Mouse (Mus musculus): ENCODE results near the gene 6820408C15Rik.

6820408C15Rik gene

DNA sequence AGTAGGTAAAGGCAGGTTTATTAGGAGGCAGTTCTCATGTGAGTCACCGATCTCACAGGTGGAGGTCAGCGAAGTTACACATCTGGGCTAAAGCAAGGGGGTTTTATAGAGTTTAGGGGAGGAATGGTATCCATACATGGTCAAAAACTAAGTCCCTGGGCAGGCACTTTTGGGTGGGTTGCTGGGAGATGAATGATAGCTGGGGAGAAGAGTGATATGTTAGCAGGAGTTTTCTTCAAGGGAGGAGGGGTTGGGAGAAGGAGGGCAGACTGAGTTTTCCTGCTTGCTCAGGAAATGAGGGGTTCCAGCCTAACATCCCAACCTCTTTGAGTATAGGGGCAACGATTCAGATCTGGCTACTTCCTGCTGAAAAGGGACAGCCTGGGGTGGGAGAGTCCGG lies at the start of gene 6820408C15Rik:
TSS of gene 6820408C15Rik (plus strand) at position 301 of the 400 bp plus-strand sequence.
- DNase-seq = no peak

DNA sequence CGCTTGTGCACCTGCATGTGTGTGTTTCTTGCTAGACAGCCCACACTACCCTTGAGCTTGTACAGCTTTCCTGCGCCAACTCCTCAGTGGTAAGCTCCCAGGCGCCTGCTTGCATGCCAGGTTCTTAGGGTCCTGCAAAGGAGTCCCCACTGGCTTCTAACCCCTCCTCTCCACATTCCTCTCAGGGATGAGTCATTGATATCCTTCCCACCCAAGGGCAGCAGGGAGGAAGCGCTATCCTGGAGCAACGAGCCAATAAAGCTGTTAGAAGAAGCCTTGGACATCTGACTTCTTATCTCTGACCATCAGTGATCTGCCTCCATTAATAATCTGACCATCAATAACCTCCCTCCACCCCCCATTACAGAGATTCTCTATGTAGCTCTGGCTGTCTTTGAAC lies 47.5 kb upstream of the 6820408C15Rik start:
- no peak for DNase-seq

DNA sequence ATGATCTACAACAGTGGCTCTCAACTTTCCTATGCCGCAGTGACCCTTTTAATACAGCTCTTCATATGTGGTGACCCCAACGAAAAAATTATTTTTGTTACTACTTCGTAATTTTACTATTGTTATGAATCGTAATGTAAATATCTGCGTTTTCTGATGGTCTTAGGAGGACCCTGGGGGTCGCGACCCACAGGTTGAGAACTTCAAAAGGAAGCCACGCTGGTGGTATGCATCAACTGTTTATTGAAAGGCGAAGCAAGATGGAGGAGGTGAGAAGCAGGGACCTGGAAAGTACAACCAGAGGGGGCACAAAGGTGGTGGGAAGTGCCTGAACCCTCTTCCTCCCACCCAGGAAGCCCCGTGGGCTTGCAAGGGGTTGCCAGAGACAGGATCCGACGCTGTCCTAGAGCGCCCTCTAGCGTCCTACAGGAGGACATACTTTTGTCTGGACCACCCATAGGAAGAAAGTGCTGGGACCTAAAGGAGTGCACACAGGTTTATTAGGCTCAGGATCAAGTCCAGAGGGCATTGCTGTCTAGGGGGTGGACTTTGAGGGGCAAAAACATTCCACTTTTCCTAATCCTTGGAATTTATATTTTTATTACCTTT lies 46.8 kb upstream of the 6820408C15Rik start:
- DNase-seq = peak; percentile 42

- DNase-seq = no peak
Observed at GRCm38 (mm10) chr2:152372104-152372503, 43.3 kb upstream of the 6820408C15Rik start.

- DNase-seq = no peak
Observed at GRCm38 (mm10) chr2:152372661-152373060, 42.7 kb upstream of the 6820408C15Rik start.

GRCm38 (mm10) chr2:152373547-152373946 lies 41.8 kb upstream of the 6820408C15Rik start:
- no peak for DNase-seq

DNA sequence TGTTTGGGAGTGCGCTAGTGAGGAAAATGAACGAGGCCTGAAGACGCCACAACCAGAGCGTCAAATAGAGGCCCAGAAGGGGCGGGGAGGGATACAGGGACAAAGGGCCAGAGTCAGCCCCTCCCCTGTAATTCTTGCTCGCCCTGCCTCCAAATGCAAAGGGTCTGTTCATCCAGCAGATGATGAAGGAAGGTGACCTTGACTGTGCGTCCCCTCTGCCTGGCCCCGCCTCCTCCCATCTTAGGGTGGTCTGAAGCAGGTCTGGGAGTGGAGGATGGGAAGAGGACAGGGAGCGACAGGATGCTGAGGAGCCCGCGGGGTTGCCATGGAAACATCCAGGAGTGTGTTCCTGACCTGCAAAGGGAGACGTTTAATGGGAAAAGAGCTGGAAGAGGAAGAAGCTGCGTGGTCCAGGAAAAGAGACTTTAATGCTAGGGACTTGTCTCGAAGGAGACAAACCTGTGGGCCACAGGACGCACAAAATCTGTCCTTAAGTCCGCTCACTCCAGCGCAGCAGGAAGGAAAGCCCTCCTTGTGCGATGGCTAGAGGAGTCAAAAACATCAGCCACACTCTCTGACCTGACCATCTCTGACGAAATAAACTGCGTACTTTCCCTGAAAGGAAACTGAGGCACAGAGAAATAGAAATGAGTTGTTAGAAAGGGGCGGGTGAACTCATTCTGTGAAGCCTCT lies 39.6 kb upstream of the 6820408C15Rik start:
- peak; percentile 73 for DNase-seq

GRCm38 (mm10) chr2:152376345-152376741 lies 39.0 kb upstream of the 6820408C15Rik start, which contains the start of gene Nrsn2:
Nrsn2 (minus strand) TSS chr2:152376638.
- peak; percentile 71 for DNase-seq

DNA sequence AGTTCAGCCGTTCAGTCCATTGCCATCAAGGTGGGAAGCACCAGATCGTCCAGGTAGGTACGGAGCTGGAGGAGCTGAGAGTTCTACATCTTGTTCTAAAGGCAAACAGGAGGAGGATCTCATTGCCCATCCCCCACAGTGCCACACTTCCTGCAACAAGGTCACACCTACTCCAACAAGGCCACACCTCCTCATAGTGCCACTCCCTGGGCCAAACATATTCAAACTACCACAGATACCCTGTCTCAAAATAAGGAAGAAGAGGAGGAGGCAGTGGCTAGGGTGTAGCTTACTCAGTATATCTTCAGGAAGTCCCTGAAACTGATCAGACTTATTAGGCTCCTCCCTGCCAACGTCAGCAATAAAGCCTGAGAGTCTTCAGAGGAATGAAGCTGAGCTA lies 31.2 kb upstream of the 6820408C15Rik start:
- DNase-seq = no peak

GRCm38 (mm10) chr2:152392786-152393185 lies 22.6 kb upstream of the 6820408C15Rik start:
- no peak for DNase-seq

- DNase-seq = no peak
Observed at GRCm38 (mm10) chr2:152393225-152394017, 22.0 kb upstream of the 6820408C15Rik start.

DNA sequence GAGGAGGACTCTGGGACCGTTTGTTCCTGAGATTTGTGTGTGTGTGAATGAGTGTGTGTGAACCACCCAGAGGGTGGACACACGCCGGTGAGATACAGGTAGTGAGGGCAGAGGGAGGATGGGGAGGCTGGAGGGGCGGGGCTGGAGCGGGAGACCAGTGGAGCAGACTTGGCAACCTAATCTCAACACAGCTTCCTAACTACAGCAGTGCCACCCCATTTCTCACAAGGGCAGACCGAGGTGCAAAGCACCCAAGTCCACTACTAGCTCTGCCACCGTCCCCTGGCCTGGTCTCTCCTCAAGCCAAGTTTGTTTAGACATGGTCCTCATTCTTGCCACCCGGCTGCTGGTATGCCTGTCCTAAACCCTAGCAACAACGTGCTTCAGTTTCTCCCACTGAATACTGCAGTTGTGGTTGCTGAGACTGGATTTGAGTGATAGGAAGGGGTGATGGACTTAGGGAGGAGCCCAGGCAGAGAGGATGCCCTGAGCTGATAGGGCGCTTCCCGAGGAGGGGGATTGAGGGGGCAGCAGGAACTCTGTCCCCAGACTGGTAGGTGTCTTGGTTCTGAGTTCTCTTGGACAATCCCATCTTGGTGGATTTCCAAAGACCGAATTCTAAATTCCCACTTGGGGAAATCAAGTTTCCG lies 20.0 kb upstream of the 6820408C15Rik start:
- no peak for DNase-seq

DNA sequence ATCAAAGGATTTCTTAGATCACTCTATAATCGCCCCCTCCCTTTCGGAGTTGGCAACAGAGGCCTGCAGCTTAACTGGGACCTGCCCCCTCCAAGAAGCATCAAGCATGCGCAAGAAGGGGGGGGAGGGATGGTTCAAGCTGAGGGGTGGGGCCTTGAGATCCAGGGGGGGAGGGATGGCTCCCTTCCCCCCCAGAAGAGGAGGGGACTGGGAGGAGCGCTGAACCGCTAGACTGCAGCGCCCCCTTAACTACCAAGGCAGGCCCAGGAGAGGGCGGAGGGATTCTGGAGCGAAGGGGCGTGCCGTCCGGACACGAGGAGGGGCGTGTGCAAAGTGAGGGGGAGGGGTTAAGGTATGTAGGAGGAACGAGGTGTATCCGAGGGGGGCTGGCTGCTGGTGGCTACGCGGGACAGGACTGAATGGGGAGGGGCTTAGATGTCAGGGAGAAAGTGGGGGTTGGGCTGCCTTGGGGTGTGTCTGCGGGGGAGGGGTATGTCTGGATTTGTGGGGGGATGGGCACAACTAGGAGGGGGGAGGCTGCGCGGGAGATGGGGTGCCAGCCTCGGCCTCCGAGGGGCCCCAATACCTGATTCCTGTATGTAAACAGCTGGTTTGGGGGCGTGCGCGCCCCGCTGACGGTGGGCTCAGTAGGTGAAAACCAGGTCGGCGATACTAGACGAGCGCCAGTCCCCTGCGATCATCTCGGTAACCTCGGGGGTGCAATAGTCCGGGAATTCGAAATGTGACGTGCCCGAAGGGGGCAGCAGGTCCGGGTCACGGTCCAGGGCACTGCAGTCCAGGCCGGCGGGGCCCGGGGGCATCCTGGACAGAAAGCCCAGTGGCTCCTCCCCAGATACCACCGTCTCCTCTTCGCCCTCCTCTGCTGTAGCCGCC lies 19.0 kb upstream of the 6820408C15Rik start:
- peak; percentile 90 for DNase-seq

DNA sequence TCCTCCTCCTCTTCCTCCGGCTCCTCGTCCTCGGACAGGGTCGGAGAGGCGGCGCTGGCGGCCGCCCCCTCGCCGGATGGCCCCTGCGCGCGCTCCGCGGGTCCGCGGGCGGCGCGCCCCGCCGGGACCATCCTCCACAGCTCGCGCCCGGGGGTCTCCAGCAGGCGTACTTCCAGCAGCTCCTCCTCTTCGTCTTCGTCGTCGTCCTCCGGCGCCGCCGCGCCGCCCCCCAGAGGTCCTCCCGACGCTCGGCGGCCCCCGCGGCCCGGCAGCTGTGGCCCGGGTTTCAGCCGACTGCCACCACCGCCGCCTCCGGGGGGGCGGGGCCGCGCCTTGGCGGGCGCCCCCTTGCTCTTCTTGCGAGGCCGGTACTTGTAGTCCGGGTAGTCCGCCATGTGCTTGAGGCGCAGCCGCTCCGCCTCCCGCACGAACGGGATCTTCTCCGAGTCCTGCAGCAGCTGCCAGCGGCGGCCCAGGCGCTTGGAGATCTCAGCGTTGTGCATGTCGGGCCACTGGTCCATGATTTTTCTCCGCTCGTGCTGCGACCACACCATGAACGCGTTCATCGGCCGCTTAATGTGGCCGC lies 18.3 kb upstream of the 6820408C15Rik start:
- DNase-seq = peak; percentile 89

DNA sequence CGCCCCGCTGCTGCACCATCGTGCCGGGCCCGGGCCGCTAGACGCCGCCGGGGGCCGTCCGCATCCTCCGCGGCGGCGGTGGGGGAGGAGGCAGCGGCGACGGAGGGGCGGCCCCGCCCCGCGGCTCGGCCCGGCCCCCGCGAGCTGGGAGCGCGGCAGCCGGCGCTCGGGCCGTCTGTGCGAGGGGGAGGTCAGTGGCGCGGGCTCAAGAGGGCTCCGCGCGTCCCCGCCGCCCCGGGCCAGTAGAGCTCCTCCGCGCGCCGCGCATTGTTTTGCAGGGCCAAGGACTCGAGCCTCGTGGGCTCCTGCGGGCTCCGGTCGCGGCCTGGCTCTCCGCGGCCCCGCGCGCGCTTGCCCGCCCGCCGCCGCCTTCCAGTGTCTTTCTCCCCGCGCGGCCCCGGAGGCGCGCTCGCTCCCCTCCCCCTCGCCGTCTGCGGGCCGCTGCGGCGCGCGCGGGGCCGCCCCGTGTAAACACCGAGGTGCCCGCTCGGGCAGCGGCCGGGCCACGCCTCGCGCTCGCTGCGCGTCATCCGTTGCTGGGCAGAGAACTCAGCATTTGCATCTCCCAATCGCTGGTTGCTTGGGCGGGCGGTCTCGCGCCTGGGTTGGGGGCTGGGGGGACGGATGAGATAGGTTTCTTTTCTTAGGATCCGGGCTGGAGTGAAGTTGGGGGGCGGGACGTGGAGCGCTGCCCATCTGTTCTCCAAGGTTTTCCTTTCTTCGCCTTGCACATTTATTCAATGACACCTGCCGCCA lies 17.5 kb upstream of the 6820408C15Rik start, which contains the start of gene Sox12:
TSS of gene Sox12 (minus strand) at position 384 of the 756 bp plus-strand sequence.
- peak; percentile 97 for DNase-seq

- DNase-seq = peak; percentile 94
Observed at GRCm38 (mm10) chr2:152398691-152399090, 16.7 kb upstream of the 6820408C15Rik start.

DNA sequence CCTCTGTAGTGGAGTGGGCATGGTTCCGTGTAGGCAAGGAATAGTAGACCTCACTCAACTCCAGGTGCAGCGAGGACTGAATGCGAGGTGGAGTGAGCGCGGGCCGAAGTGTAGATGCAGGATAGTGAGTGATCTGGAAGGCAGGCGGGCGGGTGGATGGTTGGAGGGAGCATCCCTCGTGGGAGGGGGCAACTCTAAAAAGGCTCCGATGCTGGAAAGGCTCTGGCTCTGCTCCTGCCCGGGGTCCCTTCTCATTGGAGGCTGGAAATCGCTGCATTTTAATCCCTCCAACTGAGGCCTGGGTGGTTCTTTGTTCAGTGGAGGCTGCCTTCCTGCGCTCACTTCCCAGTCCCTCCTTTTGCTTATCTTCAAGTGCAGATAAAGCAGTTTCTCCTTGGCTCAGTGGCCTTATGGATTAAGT lies 16.3 kb upstream of the 6820408C15Rik start:
- DNase-seq = no peak

DNA sequence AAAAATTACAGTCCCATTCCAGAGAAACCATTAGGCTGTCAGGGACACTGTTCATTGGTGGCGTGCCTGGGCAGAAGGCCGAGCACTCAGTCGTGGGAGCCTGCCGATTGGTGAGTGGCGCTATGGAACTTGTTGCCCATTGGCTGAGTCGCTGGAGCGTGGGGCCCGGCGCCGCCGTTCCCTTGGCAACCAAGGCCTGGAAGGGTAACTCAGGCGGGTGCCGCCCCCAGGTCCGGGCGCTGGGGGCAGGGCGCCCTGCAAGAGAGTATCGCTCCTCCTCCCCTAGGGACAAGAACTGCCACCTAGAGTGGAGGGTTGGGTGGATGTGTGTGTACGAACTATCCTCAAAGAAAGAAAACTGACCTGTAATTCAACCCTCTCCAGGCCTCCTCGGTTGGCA lies 9.3 kb upstream of the 6820408C15Rik start:
- DNase-seq = peak; percentile 99

- DNase-seq = no peak
Observed at GRCm38 (mm10) chr2:152409781-152410180, 5.6 kb upstream of the 6820408C15Rik start.

DNA sequence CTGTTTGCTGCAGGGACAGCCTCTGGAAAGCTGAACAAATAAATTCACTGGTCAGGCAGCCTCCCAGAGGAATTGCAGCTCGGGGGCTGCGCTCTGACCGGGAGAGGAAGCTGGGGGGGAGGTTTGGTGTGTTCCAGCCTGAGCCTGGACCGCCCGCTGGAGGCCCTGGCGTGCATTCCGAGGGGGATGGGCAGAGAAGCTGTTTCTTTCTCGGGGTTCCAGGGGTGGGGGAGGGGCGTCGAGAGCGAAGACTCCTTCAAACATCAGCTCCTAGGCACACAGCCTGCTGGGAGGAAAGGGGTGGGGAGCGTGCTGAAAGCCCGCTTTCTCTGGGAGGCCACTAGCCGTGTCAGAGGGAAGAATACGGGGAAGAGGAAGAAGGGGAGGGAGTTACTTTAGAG lies 4.4 kb upstream of the 6820408C15Rik start:
- peak; percentile 70 for DNase-seq

DNA sequence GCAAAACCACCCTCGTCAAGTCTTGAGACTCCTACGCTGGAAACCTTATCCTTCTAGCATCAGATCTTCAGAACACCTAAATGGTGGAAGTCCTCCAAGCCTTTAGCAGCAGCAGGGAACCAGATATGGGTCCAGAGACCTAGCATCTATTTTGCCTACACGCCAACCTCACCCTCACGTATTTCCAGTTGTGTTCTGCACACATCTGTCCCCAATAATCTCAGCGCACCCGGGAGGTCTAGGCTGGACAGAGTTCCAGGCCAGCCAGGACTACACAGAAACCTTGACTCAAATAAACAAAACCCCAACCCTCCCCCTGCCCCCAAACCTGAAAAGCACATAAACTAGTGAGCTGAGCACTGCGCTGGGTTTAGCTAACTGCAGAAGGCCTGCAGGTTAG lies 3.9 kb upstream of the 6820408C15Rik start:
- DNase-seq = no peak

All from right cerebral cortex, adult 18-20 months (tissue).